Mouse (Mus musculus) sigmoid colon, adult 10 weeks (tissue): ENCODE data around the gene Lins1. TPM values are rescaled to one million over a fixed set of nuclear protein-coding genes. Genes with fewer than 3 reads are reported as not detected.

ENCODE experiments used
- polyA plus RNA-seq: library from polyadenylated mRNA; stranded (reverse); fragments of 350-450 nt; fragmentation: Illumina TruSeq; extraction: RNeasy Lipid Tissue Mini Kit (QIAGEN cat#74804); gene quantifications from one replicate; pipeline ENCODE4 v1.2.3, GENCODE M21; 2014; ENCODE audit warnings: low read depth, low replicate concordance

Gene Lins1
- 11.0 TPM for polyA plus RNA-seq

GRCm38 (mm10) chr7:66689620-66690360 lies at the start of gene Lins1:
Gene Lins1, plus strand, starts transcription at chr7:66689889.

GRCm38 (mm10) chr7:66689294-66689619 lies 432 bp upstream of the Lins1 start, which contains the start of gene Asb7:
Gene Asb7, minus strand, starts transcription at chr7:66689596.

GRCm38 (mm10) chr7:66743377-66743781 lies 53.7 kb downstream of the Lins1 start, which contains the start of gene Cers3:
Gene Cers3, plus strand, starts transcription at chr7:66743504.

Other genes starting within 250 kb of the Lins1 start
- gene Asb7, start 293 bp upstream of the Lins1 start, polyA plus RNA-seq, result 42.5 TPM
- 0.41 TPM for gene Cers3, start 53.6 kb downstream of the Lins1 start, polyA plus RNA-seq
- gene Adamts17, start 149.8 kb downstream of the Lins1 start, polyA plus RNA-seq, result 0.35 TPM